Mouse (Mus musculus): Measurements from ENCODE around the gene Rdh13. TPM values are rescaled to one million over a fixed set of nuclear protein-coding genes. Genes with fewer than 3 reads are reported as not detected.
A peak's percentile ranks its signal among the peaks of the same experiment; 100 is the strongest.
"Not testable (repeated sequence)": the region's sequence is repeated elsewhere in the genome, so short reads cannot be mapped to it uniquely, and the experiment has no call there.

Gene Rdh13
- total RNA-seq, 2 experiments from 2014 or later: 25.2 to 28.4 TPM

DNA sequence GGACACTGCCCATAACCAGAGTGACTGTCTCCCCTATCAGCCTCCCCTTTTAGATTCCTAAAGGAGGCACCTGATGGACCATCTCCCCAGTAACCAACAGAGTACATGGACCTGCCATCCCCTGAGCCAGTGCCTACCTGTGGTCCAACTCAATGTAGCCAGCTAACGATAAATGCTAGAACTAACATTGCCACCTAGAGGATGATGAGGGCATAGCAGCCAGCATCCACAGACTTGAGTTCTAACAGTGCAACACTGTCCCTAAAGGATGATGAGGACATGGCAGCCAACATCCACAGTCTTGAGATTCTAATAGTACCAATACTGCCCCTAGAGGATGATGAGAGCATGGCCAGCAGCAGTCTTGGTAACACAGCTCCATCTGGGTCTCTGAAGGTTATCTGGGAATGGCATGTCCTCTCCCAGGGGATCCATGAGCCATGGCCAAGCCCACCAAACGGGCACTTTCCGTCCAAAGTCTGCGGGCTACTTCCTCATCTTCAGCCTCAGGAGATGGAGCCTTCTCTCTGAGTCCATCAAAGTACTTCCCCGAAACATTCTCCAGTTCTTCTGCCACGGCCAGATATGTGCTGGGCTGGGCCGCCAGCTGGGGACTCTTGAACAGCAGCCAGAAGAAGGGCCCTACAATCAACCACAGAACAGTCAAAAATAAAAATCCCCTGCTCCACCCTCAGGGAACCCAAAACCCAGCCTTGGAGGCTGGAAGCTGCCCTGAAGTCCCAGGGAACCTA is 18.1 kb downstream of the Rdh13 start:
- peak; percentile 87 to 90 for DNase-seq (ENCODE audit: low spot score in 2 of 2)
- Histone ChIP-seq H3K27ac (no peak overlapping the region), H3K4me3 (no peak overlapping the region)
- peak; percentile 99 for TF ChIP-seq CTCF (conservative IDR thresholded peaks at IDR 0.05)

DNA sequence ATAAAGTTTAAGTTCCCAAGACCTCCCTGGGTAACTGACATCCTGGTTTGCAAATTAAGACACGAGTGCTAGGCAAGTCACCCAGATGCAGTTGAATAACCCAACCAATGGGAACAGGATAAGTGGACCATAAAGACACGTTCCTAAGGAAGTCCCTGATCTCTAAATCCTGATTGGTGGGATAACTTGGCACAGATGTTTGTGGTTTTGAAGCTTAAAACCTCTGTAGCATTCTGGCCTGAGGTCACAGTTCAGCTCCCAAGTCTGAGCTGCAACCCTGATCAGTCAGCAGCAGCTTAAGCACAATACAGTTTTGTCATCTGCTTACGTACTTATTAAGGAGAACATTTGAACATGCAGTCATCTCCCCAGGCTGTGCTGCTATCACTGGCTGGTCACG is 25.2 kb downstream of the Rdh13 start:
- DNase-seq (ENCODE audit: low spot score in 2 of 2): no peak
- Histone ChIP-seq H3K27ac (no peak overlapping the region), H3K4me3 (no peak overlapping the region)
- TF ChIP-seq CTCF (conservative IDR thresholded peaks at IDR 0.05): no peak

DNA sequence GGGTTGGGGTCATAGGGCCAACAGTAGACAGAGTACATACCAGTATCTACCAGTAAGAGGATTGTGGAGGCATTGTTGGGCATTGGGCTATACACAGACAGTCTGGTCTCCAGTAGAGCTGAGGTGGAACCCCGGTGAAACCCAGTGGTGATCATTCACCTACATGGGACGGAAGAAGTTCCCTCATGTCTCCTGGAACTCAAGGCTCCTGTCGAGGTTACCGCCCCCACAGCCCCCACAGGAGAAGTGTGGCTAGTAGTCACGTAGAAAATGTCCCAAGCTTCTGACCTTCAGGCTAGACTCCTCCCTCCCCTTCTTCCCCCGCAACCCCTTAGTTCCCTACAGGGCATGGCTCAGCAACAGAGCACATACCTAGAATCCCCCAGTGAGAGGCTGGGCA is 25.8 kb downstream of the Rdh13 start:
- no peak overlapping the region for H3K4me3 ChIP-seq
- DNase-seq (ENCODE audit: low spot score in 2 of 2): no peak
- no peak overlapping the region for H3K27ac ChIP-seq
- TF ChIP-seq CTCF (conservative IDR thresholded peaks at IDR 0.05): no peak

DNA sequence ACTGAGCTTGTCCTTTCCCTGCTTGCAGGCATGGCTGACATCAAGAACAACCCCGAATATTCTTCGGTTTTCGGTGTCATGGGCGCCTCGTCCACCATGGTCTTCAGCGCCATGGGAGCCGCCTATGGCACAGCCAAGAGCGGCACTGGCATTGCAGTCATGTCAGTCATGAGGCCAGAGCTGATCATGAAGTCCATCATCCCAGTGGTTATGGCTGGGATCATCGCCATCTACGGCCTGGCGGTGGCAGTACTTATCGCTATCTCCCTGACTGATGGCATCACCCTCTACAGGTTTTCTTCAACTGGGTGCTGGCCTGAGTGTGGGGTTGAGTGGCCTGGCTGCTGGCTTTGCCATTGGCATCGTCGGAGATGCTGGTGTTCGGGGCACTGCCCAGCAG is 33.0 kb downstream of the Rdh13 start:
- not testable (repeated sequence) for H3K4me3 ChIP-seq; H3K27ac ChIP-seq; DNase-seq (ENCODE audit: low spot score in 2 of 2)

DNA sequence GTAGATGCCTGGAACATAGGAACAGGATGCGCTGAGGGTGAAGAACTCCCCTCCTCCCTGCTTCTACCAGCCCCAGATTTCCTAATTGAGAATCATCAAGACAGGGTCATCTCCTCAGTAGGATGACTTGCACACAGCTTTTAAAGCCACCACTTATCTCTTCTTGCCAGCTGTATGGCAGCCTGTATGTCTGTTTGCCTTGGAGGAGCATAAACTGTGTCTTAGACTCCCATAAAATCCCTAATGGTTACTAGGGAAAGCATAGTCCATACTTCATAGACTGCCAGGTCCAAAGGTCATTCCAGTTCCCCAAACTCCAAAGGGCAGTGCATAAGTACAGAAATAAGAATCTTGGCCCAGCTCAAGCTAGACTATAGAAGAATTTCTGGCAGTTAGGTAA is 47.7 kb downstream of the Rdh13 start, which contains the start of gene Gp6:
TSS of gene Gp6 (minus strand) at position 15 of the 400 bp plus-strand sequence.
- TF ChIP-seq CTCF (conservative IDR thresholded peaks at IDR 0.05): no peak
- H3K4me3 ChIP-seq: no peak within 1 kb of the TSS
- H3K27ac ChIP-seq: no peak within 1 kb of the TSS
- no peak for DNase-seq (ENCODE audit: low spot score in 2 of 2)

Small RNAs within 50 kb of the gene (microRNA-seq; reads per million reads assigned to microRNA genes)
- gene Gm24605 (0 reads per million in 2 experiments), gene Gm24752 (0 reads per million in 2 experiments), gene Gm25349 (0 reads per million in 2 experiments)

Other genes starting within 250 kb of the Rdh13 start
- gene Lilra5, start 207.9 kb downstream of the Rdh13 start, total RNA-seq (2021): not detected
- not detected for gene Ncr1, start 107.9 kb downstream of the Rdh13 start, total RNA-seq (2021)
- not detected for gene Gp6, start 47.9 kb downstream of the Rdh13 start, total RNA-seq (2021)
- 1 to 10 TPM; 7.8 to 8.9 TPM for gene Eps8l1, start 15.0 kb upstream of the Rdh13 start, total RNA-seq (2021)
- gene Ppp1r12c, start 56.0 kb upstream of the Rdh13 start, total RNA-seq (2021): 100 to 1,000 TPM; 157 to 161 TPM
- gene Tnnt1, start 70.7 kb upstream of the Rdh13 start, total RNA-seq (2021): 1 to 10 TPM; 1.7 to 4.0 TPM
- gene Tnni3, start 78.6 kb upstream of the Rdh13 start, total RNA-seq (2021): under 1 TPM in 1 of 2 experiments, not detected in 1; 0.64 TPM
- under 1 TPM; 0.47 to 0.64 TPM for gene Dnaaf3, start 86.8 kb upstream of the Rdh13 start, total RNA-seq (2021)
- gene Syt5, start 101.9 kb upstream of the Rdh13 start, total RNA-seq (2021): 100 to 1,000 TPM; 199 to 217 TPM
- under 1 TPM; 0.18 to 0.22 TPM for gene Ptprh, start 158.4 kb upstream of the Rdh13 start, total RNA-seq (2021)
- 10 to 100 TPM; 17.8 to 21.8 TPM for gene Tmem86b, start 185.8 kb upstream of the Rdh13 start, total RNA-seq (2021)
- 100 to 1,000 TPM; 133 to 134 TPM for gene Ppp6r1, start 213.4 kb upstream of the Rdh13 start, total RNA-seq (2021)
- gene Hspbp1, start 239.4 kb upstream of the Rdh13 start, total RNA-seq (2021): 10 to 100 TPM; 82.1 to 92.1 TPM
- 100 to 1,000 TPM; 334 to 355 TPM for gene Brsk1, start 245.0 kb upstream of the Rdh13 start, total RNA-seq (2021)